8 mouse cellular contexts compared by ENCODE assay signal in the genomic region with DNA sequence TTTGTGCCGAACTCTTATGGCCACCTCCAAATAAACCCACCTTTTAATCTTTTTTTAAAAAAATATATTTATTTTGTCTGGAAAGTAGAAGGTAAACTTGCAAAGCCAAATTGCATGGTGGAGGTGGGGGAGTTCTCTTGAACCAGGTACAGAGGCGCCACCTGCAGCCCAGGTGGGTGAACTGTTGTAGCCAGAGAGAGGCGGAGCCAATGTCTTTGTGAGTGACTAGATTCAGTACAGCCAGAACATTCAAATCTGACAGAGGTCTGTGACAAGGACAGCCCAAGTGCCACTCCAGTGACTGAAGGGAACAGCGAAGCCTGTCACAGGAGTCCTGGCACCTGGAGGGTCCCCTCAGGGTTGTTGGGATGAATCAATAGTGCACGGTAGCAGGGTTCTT.
DNase-seq lines count a peak whose midpoint lies in the region; ATAC-seq and TF ChIP-seq lines count a peak whose summit lies in the region.

No protein-coding gene starts in this region.

- H3K4me2 ChIP-seq in intestine, embryonic 16.5 days (ENCODE audit: low read depth, low read length), result no peak overlapping the region
- H3K4me2 ChIP-seq in lung, embryonic 15.5 days, result no peak overlapping the region

- H3K27me3 ChIP-seq in cerebellum, adult 2 months (ENCODE audit: control insufficient read depth, insufficient read depth, low read length), result no peaks in the 10 kb centered on the region
- no peaks in the 10 kb centered on the region for H3K27me3 ChIP-seq in intestine, embryonic 16.5 days (replicated peaks; ENCODE audit: control insufficient read depth, insufficient read depth, low read length)
- H3K27me3 ChIP-seq in lung, embryonic 15.5 days, result no peaks in the 10 kb centered on the region

- no peak overlapping the region for H3K27ac ChIP-seq in cerebellum, adult 2 months (ENCODE audit: insufficient read depth, low read length)
- H3K27ac ChIP-seq in intestine, embryonic 16.5 days (ENCODE audit: low read length), result no peak overlapping the region
- H3K27ac ChIP-seq in lung, embryonic 15.5 days, result no peak overlapping the region

- ATAC-seq in intestine, embryonic 16.5 days, result peak; percentile 79
- peak; percentile 19; the same call in 1 of the 2 replicates for ATAC-seq in lung, embryonic 15.5 days (ENCODE audit: borderline replicate concordance, extremely low read depth, low FRiP score, low TSS enrichment)

- DNase-seq in layer of hippocampus, adult 11-12 months (ENCODE audit: low spot score), result peak; percentile 26
- no peak for DNase-seq in layer of hippocampus, adult 8-10 months (ENCODE audit: low spot score in 2 of 2)
- peak; percentile 71 for DNase-seq in ES-CJ7 (ENCODE audit: low read depth, low spot score)
- DNase-seq in cerebellum, adult 2 months, result peak in 1 of 2 experiments; percentile 16
- peak; percentile 43 for DNase-seq in thymus, postnatal 0 days (ENCODE audit: low spot score)
- DNase-seq in layer of hippocampus, adult 9-11 months, result no peak

- H3K9ac ChIP-seq in intestine, embryonic 16.5 days (ENCODE audit: low read depth, low read length), result no peak overlapping the region
- H3K9ac ChIP-seq in lung, embryonic 15.5 days, result no peak overlapping the region

- H3K4me1 ChIP-seq in cerebellum, adult 2 months (ENCODE audit: control insufficient read depth, insufficient read depth, low read length), result no peaks in the 10 kb centered on the region
- H3K4me1 ChIP-seq in intestine, embryonic 16.5 days (ENCODE audit: control insufficient read depth, insufficient read depth, low read length), result no peaks in the 10 kb centered on the region
- no peaks in the 10 kb centered on the region for H3K4me1 ChIP-seq in lung, embryonic 15.5 days

- WGBS in cerebellum, adult 2 months, result 75% methylated on average over 5 of the region's 5 CpGs
- 64% methylated on average over 5 of the region's 5 CpGs for WGBS in intestine, embryonic 16.5 days
- 49% methylated on average over 5 of the region's 5 CpGs for WGBS in lung, embryonic 15.5 days

- peak; percentile 40; the same call in 1 of the 2 replicates for TF ChIP-seq CTCF in cerebellum, adult 2 months (IDR thresholded peaks at IDR 0.05; ENCODE audit: borderline replicate concordance, insufficient read depth, low read depth, low read length)

- no peaks in the 10 kb centered on the region for H3K9me3 ChIP-seq in intestine, embryonic 16.5 days (ENCODE audit: control insufficient read depth, low read length)
- no peaks in the 10 kb centered on the region for H3K9me3 ChIP-seq in lung, embryonic 15.5 days

- no peak for TF ChIP-seq POLR2A in cerebellum, adult 2 months (IDR thresholded peaks at IDR 0.05; ENCODE audit: borderline replicate concordance, insufficient read depth, low read length)

- H3K36me3 ChIP-seq in intestine, embryonic 16.5 days (ENCODE audit: control insufficient read depth, insufficient read depth, low read length), result 0 out of 2 replicates have a peak, but pooled peaks cover 2% of the 10 kb centered on the region
- 0 out of 2 replicates have a peak, but pooled peaks cover 2% of the 10 kb centered on the region for H3K36me3 ChIP-seq in lung, embryonic 15.5 days

- no peak overlapping the region for H3K4me3 ChIP-seq in cerebellum, adult 2 months (replicated peaks; ENCODE audit: insufficient read depth, low read depth, low read length)
- no peak overlapping the region for H3K4me3 ChIP-seq in intestine, embryonic 16.5 days (ENCODE audit: low read length)
- H3K4me3 ChIP-seq in lung, embryonic 15.5 days, result no peak overlapping the region

Comparison
In these comparisons a context has a peak if more than half of its experiments do, and no peak if none do; other contexts are left out.
1. DNase-seq: peak in layer of hippocampus, adult 11-12 months (single experiment), ES-CJ7 (single experiment) and thymus, postnatal 0 days (single experiment); none in layer of hippocampus, adult 8-10 months (0 of 2) and layer of hippocampus, adult 9-11 months (single experiment).